ENCODE assay signal across 8 mouse cellular contexts in genomic region chr15:83464083-83464904, GRCm38 (mm10). TPM values are rescaled to one million over a fixed set of nuclear protein-coding genes. Genes with fewer than 3 reads are reported as not detected.
A peak's percentile ranks its signal among the peaks of the same experiment; 100 is the strongest.
DNase-seq lines count a peak whose midpoint lies in the region; ATAC-seq and TF ChIP-seq lines count a peak whose summit lies in the region.

TSS of gene Pacsin2 (minus strand) at chr15:83464606.

- in situ Hi-C loops in ES-E14 (cut with MboI; ENCODE audit: low sequenced_read_pairs in 2 of 2, unreplicated experiment in 2 of 2): no loop called here

- peaks cover 3% of the 10 kb centered on the region in 2 experiments; a peak in 1 of 4 replicates for H3K4me1 ChIP-seq in ES-E14 (ENCODE audit: control insufficient read depth in 2 of 2, insufficient read depth in 2 of 2, low read length in 2 of 2, poor library complexity in 1 of 2)
- H3K4me1 ChIP-seq in forebrain, embryonic 16.5 days (replicated peaks; ENCODE audit: control insufficient read depth, insufficient read depth, low read length): peaks cover 10% of the 10 kb centered on the region
- peaks cover 8% of the 10 kb centered on the region; the same call in 1 of the 2 replicates for H3K4me1 ChIP-seq in lung, embryonic 14.5 days (ENCODE audit: insufficient read depth)
- peaks cover 15% of the 10 kb centered on the region for H3K4me1 ChIP-seq in olfactory bulb, adult 2 months (ENCODE audit: control insufficient read depth, insufficient read depth, low read length)
- peaks cover 7% of the 10 kb centered on the region for H3K4me1 ChIP-seq in thymus, adult 2 months (replicated peaks; ENCODE audit: control insufficient read depth, insufficient read depth, low read length)

- peak within 1 kb of the TSS; percentile 14; the same call in 1 of the 2 replicates for H3K27ac ChIP-seq in ES-E14 (ENCODE audit: insufficient read depth, low read depth, low read length, poor library complexity, severe bottlenecking)
- H3K27ac ChIP-seq in forebrain, embryonic 16.5 days (ENCODE audit: low read length): no peak within 1 kb of the TSS
- H3K27ac ChIP-seq in layer of hippocampus, adult 2 months: peak within 1 kb of the TSS; percentile 72
- peak within 1 kb of the TSS; percentile 76; the same call in 1 of the 2 replicates for H3K27ac ChIP-seq in lung, embryonic 14.5 days (ENCODE audit: low read depth)
- H3K27ac ChIP-seq in olfactory bulb, adult 2 months (ENCODE audit: insufficient read depth, low read depth, low read length): peak within 1 kb of the TSS; percentile 10; the same call in 1 of the 2 replicates
- no peak within 1 kb of the TSS for H3K27ac ChIP-seq in thymus, adult 2 months (ENCODE audit: control insufficient read depth, insufficient read depth, low read length)

- no peaks in the 10 kb centered on the region for H3K9me3 ChIP-seq in ES-E14 (ENCODE audit: control insufficient read depth, insufficient read depth, low read depth, low read length)
- no peaks in the 10 kb centered on the region for H3K9me3 ChIP-seq in forebrain, embryonic 16.5 days (ENCODE audit: control insufficient read depth, low read length)
- H3K9me3 ChIP-seq in lung, embryonic 14.5 days (ENCODE audit: low read depth, low read length): no peaks in the 10 kb centered on the region

- TF ChIP-seq CTCF in layer of hippocampus, adult 2 months (conservative IDR thresholded peaks at IDR 0.05): no peak
- no peak for TF ChIP-seq CTCF in lung, embryonic 14.5 days (IDR thresholded peaks at IDR 0.05; ENCODE audit: low read depth)
- TF ChIP-seq CTCF in olfactory bulb, adult 2 months (IDR thresholded peaks at IDR 0.05; ENCODE audit: insufficient read depth, low read depth, low read length): no peak
- TF ChIP-seq CTCF in thymus, adult 2 months (IDR thresholded peaks at IDR 0.05; ENCODE audit: borderline replicate concordance, control insufficient read depth, extremely low read depth, insufficient read depth, low read length, poor library complexity): peak; percentile 72

- peak; percentile 100 for ATAC-seq in forebrain, embryonic 16.5 days
- ATAC-seq in lung, embryonic 14.5 days (ENCODE audit: insufficient read depth): peak; percentile 100

- peak; percentile 78 for TF ChIP-seq POLR2A in olfactory bulb, adult 2 months (IDR thresholded peaks at IDR 0.05; ENCODE audit: insufficient read depth, low read depth, low read length)
- peak; percentile 66 for TF ChIP-seq POLR2A in thymus, adult 2 months (IDR thresholded peaks at IDR 0.05; ENCODE audit: control insufficient read depth, extremely low read depth, insufficient read depth, low read length, poor library complexity)

- H3K27me3 ChIP-seq in forebrain, embryonic 16.5 days (replicated peaks; ENCODE audit: control insufficient read depth, insufficient read depth, low read length): no peaks in the 10 kb centered on the region
- H3K27me3 ChIP-seq in lung, embryonic 14.5 days (ENCODE audit: insufficient read depth, low read length): no peaks in the 10 kb centered on the region
- no peaks in the 10 kb centered on the region for H3K27me3 ChIP-seq in thymus, adult 2 months (ENCODE audit: control insufficient read depth, insufficient read depth, low read length)

- peak within 1 kb of the TSS; percentile 77 for H3K4me2 ChIP-seq in forebrain, embryonic 16.5 days (ENCODE audit: low read length)
- peak within 1 kb of the TSS; percentile 96 for H3K4me2 ChIP-seq in lung, embryonic 14.5 days

- H3K9ac ChIP-seq in ES-E14 (ENCODE audit: insufficient read depth, low read depth, low read length, poor library complexity, severe bottlenecking): peak within 1 kb of the TSS; percentile 88
- peak within 1 kb of the TSS; percentile 65 for H3K9ac ChIP-seq in forebrain, embryonic 16.5 days (replicated peaks; ENCODE audit: low read depth, low read length)
- peak within 1 kb of the TSS; percentile 76 for H3K9ac ChIP-seq in lung, embryonic 14.5 days

- under 1% methylated on average over 88 of the region's 88 CpGs for WGBS in forebrain, embryonic 16.5 days
- under 1% methylated on average over 88 of the region's 88 CpGs for WGBS in lung, embryonic 14.5 days
- WGBS in olfactory bulb, adult 2 months: under 1% methylated on average over 78 of the region's 88 CpGs
- WGBS in thymus, adult 2 months: under 1% methylated on average over 87 of the region's 88 CpGs

- intact Hi-C loops in heart, postnatal 36 days (cut with DNase I): loop anchor here (5.0 kb wide), 1 partner anchor 52 kb away; no protein-coding TSS in a partner anchor

- H3K4me3 ChIP-seq in ES-E14 (ENCODE audit: insufficient read depth in 1 of 2, low read depth in 1 of 2, low read length in 2 of 2, poor library complexity in 1 of 2, severe bottlenecking in 1 of 2): peak within 1 kb of the TSS; percentile 76 to 93
- peak within 1 kb of the TSS; percentile 58 for H3K4me3 ChIP-seq in forebrain, embryonic 16.5 days (replicated peaks; ENCODE audit: low read length)
- peak within 1 kb of the TSS; percentile 76 for H3K4me3 ChIP-seq in layer of hippocampus, adult 2 months
- H3K4me3 ChIP-seq in lung, embryonic 14.5 days (ENCODE audit: low read depth, low read length): peak within 1 kb of the TSS; percentile 75
- peak within 1 kb of the TSS; percentile 61 for H3K4me3 ChIP-seq in olfactory bulb, adult 2 months (ENCODE audit: insufficient read depth, low read depth, low read length)
- peak within 1 kb of the TSS; percentile 69 for H3K4me3 ChIP-seq in thymus, adult 2 months (ENCODE audit: control insufficient read depth, insufficient read depth, low read length)

- DNase-seq in ES-E14 (ENCODE audit: low read depth, low spot score): peak; percentile 98
- peak; percentile 76 for DNase-seq in cerebellum, adult 11-12 months
- DNase-seq in heart, postnatal 36 days: peak; percentile 97
- peak; percentile 93 to 95 for DNase-seq in layer of hippocampus, adult 2 months (ENCODE audit: low spot score in 2 of 2)
- DNase-seq in lung, embryonic 14.5 days: peak; percentile 99
- peak; percentile 96 for DNase-seq in thymus, adult 2 months

- no peaks in the 10 kb centered on the region; the same call in 1 of the 2 replicates for H3K36me3 ChIP-seq in ES-E14 (ENCODE audit: control insufficient read depth, insufficient read depth, low read length, poor library complexity, severe bottlenecking)
- H3K36me3 ChIP-seq in forebrain, embryonic 16.5 days (ENCODE audit: control insufficient read depth, insufficient read depth): no peaks in the 10 kb centered on the region
- no peaks in the 10 kb centered on the region for H3K36me3 ChIP-seq in lung, embryonic 14.5 days (ENCODE audit: insufficient read depth)
- no peaks in the 10 kb centered on the region for H3K36me3 ChIP-seq in thymus, adult 2 months (ENCODE audit: control insufficient read depth, insufficient read depth, low read length)

TF ChIP-seq in ES-E14, 5 proteins besides CTCF, POLR2A, EP300 and RAD21:
- peak; percentile 67 for TF ChIP-seq CHD2 (IDR thresholded peaks at IDR 0.05; ENCODE audit: low read depth, low read length)
- TF ChIP-seq HCFC1 (IDR thresholded peaks at IDR 0.05; ENCODE audit: borderline replicate concordance, insufficient read depth, low read length): no peak; the same call in 1 of the 2 replicates
TF ChIP-seq in ES-E14: peak in this region for 1.

RNA-seq across cellular contexts. Expression of gene Pacsin2, which starts in this region (rescaled TPM):
- 43.8 and 67.7 TPM in 2 replicates for total RNA-seq in ES-E14 (2012; rRNA removed)
- 19.8 and 20.0 TPM in 2 replicates for polyA plus RNA-seq in forebrain, embryonic 16.5 days (2015; fragmentation: Nextera tagmentation; extraction: Ambion mirVana)
- 100 to 1,000 TPM; 174 to 191 TPM for total RNA-seq in heart, postnatal 36 days (2021)
- 100 to 1,000 TPM in 1 of 2 experiments, 10 to 100 TPM in 1; 99.7 to 104 TPM for total RNA-seq in layer of hippocampus, adult 2 months (2021)
- polyA plus RNA-seq in lung, embryonic 14.5 days (2014; fragmentation: Nextera tagmentation; extraction: Ambion mirVana): 62.3 and 63.8 TPM in 2 replicates
- polyA plus RNA-seq in olfactory bulb, adult 2 months (2012; ENCODE audit: insufficient read depth, insufficient read length, low replicate concordance, missing spikeins): 149 TPM in 1 of 2 replicates, not detected in the other
- polyA plus RNA-seq in thymus, adult 2 months (2012; rRNA removed): 25.7 and 30.5 TPM in 2 replicates

Comparison
In these comparisons a context has a peak if more than half of its experiments do, and no peak if none do; other contexts are left out.
1. H3K27ac ChIP-seq: peak in ES-E14 (single experiment), layer of hippocampus, adult 2 months (single experiment), lung, embryonic 14.5 days (single experiment) and olfactory bulb, adult 2 months (single experiment); none in forebrain, embryonic 16.5 days (single experiment) and thymus, adult 2 months (single experiment).
2. Peak in every context shown above with its lines, with median percentiles within 50 percentile points of each other: DNase-seq, H3K4me3 ChIP-seq and H3K9ac ChIP-seq.